Mouse (Mus musculus): ENCODE data around the gene Nop53. TPM values are rescaled to one million over a fixed set of nuclear protein-coding genes. Genes with fewer than 3 reads are reported as not detected.
A peak's percentile ranks its signal among the peaks of the same experiment; 100 is the strongest.

The Nop53 gene
- total RNA-seq, 4 experiments from 2014 or later = 114 to 149 (median 128) TPM

- DNase-seq (ENCODE audit: low spot score in 2 of 2) = no peak
Measured at GRCm38 (mm10) chr7:15960691-15961090, 14.8 kb upstream of the Nop53 start.

GRCm38 (mm10) chr7:15956143-15956542 is 10.3 kb upstream of the Nop53 start:
- no peak for DNase-seq (ENCODE audit: low spot score in 2 of 2)

- DNase-seq (ENCODE audit: low spot score in 2 of 2) = no peak
Measured at GRCm38 (mm10) chr7:15955509-15955908, 9.6 kb upstream of the Nop53 start.

GRCm38 (mm10) chr7:15954978-15955443 is 9.1 kb upstream of the Nop53 start:
- DNase-seq (ENCODE audit: low spot score in 2 of 2) = no peak

GRCm38 (mm10) chr7:15954436-15954835 is 8.6 kb upstream of the Nop53 start:
- DNase-seq (ENCODE audit: low spot score in 2 of 2) = no peak

GRCm38 (mm10) chr7:15953307-15954074 is 7.6 kb upstream of the Nop53 start:
- no peak for DNase-seq (ENCODE audit: low spot score in 2 of 2)

- no peak for DNase-seq (ENCODE audit: low spot score in 2 of 2)
Measured at GRCm38 (mm10) chr7:15952416-15952815, 6.5 kb upstream of the Nop53 start.

- DNase-seq (ENCODE audit: low spot score in 2 of 2) = no peak
Measured at GRCm38 (mm10) chr7:15950008-15950407, 4.1 kb upstream of the Nop53 start.

- no peak for DNase-seq (ENCODE audit: low spot score in 2 of 2)
Measured at GRCm38 (mm10) chr7:15949216-15949790, 3.4 kb upstream of the Nop53 start.

GRCm38 (mm10) chr7:15948381-15948941 is 2.6 kb upstream of the Nop53 start:
- peak; percentile 18 to 47 for DNase-seq (ENCODE audit: low spot score in 2 of 2)

GRCm38 (mm10) chr7:15947653-15948260 is 1.9 kb upstream of the Nop53 start:
- no peak for DNase-seq (ENCODE audit: low spot score in 2 of 2)

- no peak for DNase-seq (ENCODE audit: low spot score in 2 of 2)
Measured at GRCm38 (mm10) chr7:15945211-15945610, 663 bp downstream of the Nop53 start.

- no peak for DNase-seq (ENCODE audit: low spot score in 2 of 2)
Measured at GRCm38 (mm10) chr7:15944311-15944710, 1.6 kb downstream of the Nop53 start.

- DNase-seq (ENCODE audit: low spot score in 2 of 2) = no peak
Measured at GRCm38 (mm10) chr7:15938621-15939020, 7.3 kb downstream of the Nop53 start.

- no peak for DNase-seq (ENCODE audit: low spot score in 2 of 2)
Measured at GRCm38 (mm10) chr7:15937491-15937890, 8.4 kb downstream of the Nop53 start.

- DNase-seq (ENCODE audit: low spot score in 2 of 2) = peak in 1 of 2 experiments; percentile 63
Measured at GRCm38 (mm10) chr7:15933437-15934359, 12.2 kb downstream of the Nop53 start.

GRCm38 (mm10) chr7:15931635-15932034 is 14.2 kb downstream of the Nop53 start:
- no peak for DNase-seq (ENCODE audit: low spot score in 2 of 2)

GRCm38 (mm10) chr7:15930543-15930942 is 15.3 kb downstream of the Nop53 start:
- DNase-seq (ENCODE audit: low spot score in 2 of 2) = no peak

- DNase-seq (ENCODE audit: low spot score in 2 of 2) = no peak
Measured at GRCm38 (mm10) chr7:15929910-15930309, 16.0 kb downstream of the Nop53 start.

GRCm38 (mm10) chr7:15922220-15922773 is 23.6 kb downstream of the Nop53 start, which contains the start of gene Selenow:
Gene Selenow (minus strand): TSS chr7:15922402.
- peak; percentile 92 to 93 for DNase-seq (ENCODE audit: low spot score in 2 of 2)

GRCm38 (mm10) chr7:15921796-15922195 is 24.1 kb downstream of the Nop53 start:
- DNase-seq (ENCODE audit: low spot score in 2 of 2) = peak in 1 of 2 experiments; percentile 30
